Mouse (Mus musculus) kidney, postnatal 0 days (tissue): ENCODE data around the gene Camk2d. TPM values are rescaled to one million over a fixed set of nuclear protein-coding genes. Genes with fewer than 3 reads are reported as not detected.

ENCODE experiments used
- ATAC-seq: fragments of 200-750 bp; cut with Nextera tagmentation; replicated peaks from 2 replicates; pipeline ENCODE4 v1.8.0; 2017; ENCODE audit warnings: low read depth, moderate number of reproducible peaks, moderate TSS enrichment, moderate library complexity; ENCODE audit not compliant: low FRiP score
- DNase-seq: peaks from one replicate; pipeline ENCODE4 v3.0.0-alpha.2; 2016; ENCODE audit warnings: low spot score
- H3K27ac ChIP-seq: fragments of 300-500 bp; sonication (generic); 2 replicates; pipeline ENCODE4 v1.5.1; 2014; ENCODE audit warnings: mild to moderate bottlenecking
- H3K27me3 ChIP-seq: fragments of 300-500 bp; sonication (generic); 2 replicates; pipeline ENCODE4 v1.6.1; 2014; ENCODE audit warnings: low read length, mixed read lengths; ENCODE audit not compliant: insufficient read depth
- H3K36me3 ChIP-seq: fragments of 300-500 bp; sonication (generic); 2 replicates; pipeline ENCODE4 v1.6.1; 2014; ENCODE audit warnings: low read length, mixed read lengths; ENCODE audit not compliant: insufficient read depth
- H3K4me1 ChIP-seq: fragments of 300-500 bp; sonication (generic); replicated peaks from 2 replicates; pipeline ENCODE4 v1.6.1; 2014; ENCODE audit warnings: antibody characterized with exemption, low read length, mixed read lengths; ENCODE audit not compliant: insufficient read depth
- H3K4me2 ChIP-seq: fragments of 300-500 bp; sonication (generic); 2 replicates; pipeline ENCODE4 v1.6.1; 2014; ENCODE audit warnings: mild to moderate bottlenecking, low read length, moderate library complexity, mixed read lengths
- H3K4me3 ChIP-seq: fragments of 300-500 bp; sonication (generic); replicated peaks from 2 replicates; pipeline ENCODE4 v1.5.1; 2014; ENCODE audit warnings: low read depth, low read length
- H3K9ac ChIP-seq: fragments of 300-500 bp; sonication (generic); 2 replicates; pipeline ENCODE4 v1.6.1; 2014; ENCODE audit warnings: low read depth, low read length
- H3K9me3 ChIP-seq: fragments of 300-500 bp; sonication (generic); replicated peaks from 2 replicates; pipeline ENCODE4 v1.6.1; 2016; ENCODE audit warnings: low read length, inconsistent platforms, mixed read lengths
- CTCF ChIP-seq: IDR thresholded peaks from 2 replicates; pipeline ENCODE4 v1.5.1; 2016; ENCODE audit warnings: antibody characterized with exemption, low read depth, mild to moderate bottlenecking, moderate library complexity
- WGBS: fragments of 180-500 bp; shearing (Covaris S2); extraction: QIAGEN DNeasy Blood & Tissue Kit; methylation state at CpG from one replicate; pipeline ENCODE4 v1.1.7; 2014; 5-methylcytosine and 5-hydroxymethylcytosine counted together
- polyA plus RNA-seq: library from polyadenylated mRNA; unstranded; fragments of >200 nt; fragmentation: Nextera tagmentation; extraction: Ambion mirVana; gene quantifications from 2 replicates; pipeline ENCODE4 v1.2.1, GENCODE M21; 2015

Gene Camk2d
- polyA plus RNA-seq, 1 experiment from 2014 or later = 28.3 TPM

DNA sequence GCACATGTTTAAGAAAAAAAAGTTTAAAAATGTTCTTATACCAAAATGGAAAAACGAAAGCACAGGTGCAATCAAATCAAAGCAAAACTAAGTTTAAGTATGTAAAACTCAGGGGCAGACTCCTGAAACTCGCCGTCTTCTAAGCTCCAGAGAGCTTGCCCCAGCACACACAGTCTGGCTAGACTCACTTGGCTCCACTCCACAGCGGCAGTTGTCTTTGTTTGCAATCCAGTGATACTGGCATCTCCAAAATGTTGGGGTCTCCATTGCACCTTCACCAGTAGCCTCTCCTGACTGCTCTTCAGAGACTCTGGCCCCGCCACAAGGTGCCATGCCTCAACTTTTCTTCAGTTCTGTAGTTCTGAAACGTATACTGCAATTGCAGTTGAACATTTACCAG is 24.1 kb downstream of the Camk2d start:
- WGBS = 90% methylated on average over 6 of the region's 6 CpGs
- Histone ChIP-seq H3K36me3 (no peaks in the 10 kb centered on the region), H3K4me3 (no peak overlapping the region), H3K9me3 (no peaks in the 10 kb centered on the region), H3K4me2 (no peak overlapping the region), H3K4me1 (no peaks in the 10 kb centered on the region), H3K27ac (no peak overlapping the region), H3K9ac (no peak overlapping the region), H3K27me3 (no peaks in the 10 kb centered on the region)
- DNase-seq (no peak), ATAC-seq (no peak)
- no peak for TF ChIP-seq CTCF

DNA sequence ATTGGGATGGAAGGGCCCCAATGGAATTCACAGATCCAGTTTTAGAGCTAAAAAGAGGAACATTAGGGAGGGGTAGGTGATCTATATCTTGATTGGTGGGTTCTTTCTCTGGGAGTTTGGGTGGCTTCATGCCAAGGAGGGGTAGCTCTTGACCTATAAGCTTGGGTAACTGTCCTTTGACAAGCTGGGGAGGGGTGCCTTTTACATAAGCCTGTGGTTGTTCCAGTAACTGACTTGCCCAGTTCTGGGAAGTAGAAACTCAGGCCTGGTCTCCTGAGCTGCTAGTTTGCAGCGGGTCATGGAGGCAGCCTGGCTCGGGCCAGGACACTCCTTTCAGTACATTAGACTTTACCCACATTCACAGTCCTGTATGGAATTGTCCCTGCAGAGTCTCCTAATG is 26.4 kb downstream of the Camk2d start:
- Histone ChIP-seq H3K4me1 (no peaks in the 10 kb centered on the region), H3K9me3 (no peaks in the 10 kb centered on the region), H3K27me3 (no peaks in the 10 kb centered on the region), H3K27ac (no peak overlapping the region), H3K4me2 (no peak overlapping the region), H3K36me3 (no peaks in the 10 kb centered on the region), H3K9ac (no peak overlapping the region), H3K4me3 (no peak overlapping the region)
- TF ChIP-seq CTCF = no peak
- WGBS = 92% methylated on average over 2 of the region's 2 CpGs
- ATAC-seq = no peak
- DNase-seq = no peak

DNA sequence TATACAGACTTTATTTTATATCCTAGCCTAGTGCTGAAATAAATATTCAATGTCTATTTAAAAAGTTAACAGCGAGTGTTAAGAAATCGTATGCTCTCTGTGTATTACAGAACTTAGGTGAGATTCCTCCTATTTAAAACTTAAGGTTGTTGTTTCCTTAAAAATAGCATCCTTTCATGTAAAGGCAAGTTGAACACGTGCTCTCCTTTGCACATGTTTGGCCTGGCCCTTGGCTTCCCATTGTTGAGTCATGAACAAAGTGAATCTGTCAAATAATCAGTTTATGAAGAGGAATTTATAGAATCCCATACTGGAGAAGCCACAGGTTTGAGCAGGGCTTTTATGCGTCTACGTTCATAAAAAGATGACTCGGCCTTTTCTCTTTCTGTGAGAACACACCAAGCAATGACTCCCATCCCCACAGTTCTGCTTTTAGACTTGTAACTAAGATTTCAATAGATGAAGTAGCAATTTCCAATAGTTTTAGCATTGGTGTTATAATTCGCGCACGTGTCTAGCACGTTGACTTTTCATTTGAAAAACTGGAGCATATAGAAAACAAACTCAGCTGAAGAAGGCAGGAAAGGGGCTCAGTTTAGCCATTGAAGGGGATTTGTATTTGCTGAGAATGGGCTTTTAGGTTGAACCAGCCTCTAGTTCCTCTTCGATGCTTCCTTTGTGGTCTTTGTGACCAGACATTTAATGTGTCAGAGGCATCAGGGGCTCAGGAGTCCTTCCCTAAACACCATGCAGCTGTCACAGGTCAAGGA is 29.1 kb downstream of the Camk2d start:
- H3K36me3 ChIP-seq = no peaks in the 10 kb centered on the region
- TF ChIP-seq CTCF = no peak
- 91% methylated on average over 11 of the region's 11 CpGs for WGBS
- no peaks in the 10 kb centered on the region for H3K27me3 ChIP-seq
- H3K27ac ChIP-seq = no peak overlapping the region
- DNase-seq (no peak), ATAC-seq (no peak)
- H3K4me1 ChIP-seq = no peaks in the 10 kb centered on the region
- H3K9me3 ChIP-seq = no peaks in the 10 kb centered on the region
- no peak overlapping the region for H3K4me3 ChIP-seq
- H3K9ac ChIP-seq = no peak overlapping the region
- no peak overlapping the region for H3K4me2 ChIP-seq

DNA sequence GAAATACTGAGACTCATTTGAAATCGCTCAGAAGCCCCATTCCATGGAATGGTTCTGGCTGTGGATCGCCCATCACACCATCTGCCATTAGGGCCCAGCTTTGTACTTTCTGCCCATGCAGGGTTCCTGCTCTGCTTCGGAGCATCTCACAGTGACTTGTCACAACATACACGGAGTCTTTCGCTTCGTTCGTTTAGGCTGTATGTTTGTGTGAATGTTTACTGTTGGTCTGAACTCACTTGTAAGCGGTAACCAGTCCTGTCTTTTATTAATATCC is 29.6 kb downstream of the Camk2d start:
- no peak for TF ChIP-seq CTCF
- no peak for DNase-seq
- H3K4me2 ChIP-seq = no peak overlapping the region
- H3K4me1 ChIP-seq = no peaks in the 10 kb centered on the region
- no peaks in the 10 kb centered on the region for H3K27me3 ChIP-seq
- H3K9ac ChIP-seq = no peak overlapping the region
- no peaks in the 10 kb centered on the region for H3K9me3 ChIP-seq
- H3K27ac ChIP-seq = no peak overlapping the region
- H3K4me3 ChIP-seq = no peak overlapping the region
- H3K36me3 ChIP-seq = no peaks in the 10 kb centered on the region
- no peak for ATAC-seq
- 93% methylated on average over 8 of the region's 8 CpGs for WGBS

GRCm38 (mm10) chr3:126627968-126628367 is 31.9 kb downstream of the Camk2d start:
- 86% methylated on average over 4 of the region's 4 CpGs for WGBS
- Histone ChIP-seq H3K4me3 (no peak overlapping the region), H3K4me2 (no peak overlapping the region), H3K4me1 (no peaks in the 10 kb centered on the region), H3K27ac (no peak overlapping the region), H3K9ac (no peak overlapping the region), H3K36me3 (no peaks in the 10 kb centered on the region), H3K9me3 (no peaks in the 10 kb centered on the region), H3K27me3 (no peaks in the 10 kb centered on the region)
- ATAC-seq = no peak
- TF ChIP-seq CTCF = no peak
- no peak for DNase-seq

DNA sequence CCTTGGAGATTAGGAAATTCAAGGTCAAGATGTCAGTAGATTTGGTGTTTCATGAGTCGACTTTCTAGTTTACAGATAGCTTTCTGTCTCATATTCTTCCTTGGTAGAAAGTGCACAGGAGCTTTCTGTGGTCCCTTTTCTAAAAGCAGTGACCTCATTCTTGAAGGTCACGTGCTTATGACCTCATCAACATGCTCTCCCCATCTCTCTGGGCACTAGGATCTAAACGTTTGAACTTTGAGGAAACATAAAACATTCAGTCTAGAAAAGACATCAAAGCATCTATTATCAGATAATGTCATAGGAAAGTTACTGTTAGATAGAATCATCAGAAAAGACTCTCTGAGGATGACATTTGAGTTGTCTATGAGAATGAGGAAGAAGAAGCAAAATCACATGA is 32.3 kb downstream of the Camk2d start:
- Histone ChIP-seq H3K9ac (no peak overlapping the region), H3K4me1 (no peaks in the 10 kb centered on the region), H3K36me3 (no peaks in the 10 kb centered on the region), H3K4me2 (no peak overlapping the region), H3K9me3 (no peaks in the 10 kb centered on the region), H3K27me3 (no peaks in the 10 kb centered on the region), H3K27ac (no peak overlapping the region), H3K4me3 (no peak overlapping the region)
- 41% methylated on average over 3 of the region's 3 CpGs for WGBS
- DNase-seq = no peak
- TF ChIP-seq CTCF = no peak
- no peak for ATAC-seq

DNA sequence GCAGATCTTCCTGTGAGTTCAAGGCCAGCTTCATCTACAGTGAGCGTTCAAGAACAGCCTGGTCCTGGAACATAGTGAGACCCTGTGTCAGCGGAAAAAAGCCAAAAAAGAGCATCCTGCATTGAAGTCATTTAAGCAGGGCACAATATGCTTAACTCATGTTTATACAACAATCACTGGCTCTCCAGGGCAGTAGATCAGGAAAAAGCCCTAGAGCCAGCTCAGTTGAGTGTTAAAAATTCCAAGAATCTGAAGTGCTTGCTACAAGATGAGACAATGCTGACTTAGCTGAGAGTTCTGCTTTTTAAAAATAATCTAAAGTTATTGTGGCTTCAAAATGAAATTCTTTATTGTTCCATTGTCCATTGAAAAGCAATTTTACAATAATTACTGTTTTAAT is 32.9 kb downstream of the Camk2d start:
- H3K4me2 ChIP-seq = no peak overlapping the region
- ATAC-seq (no peak), DNase-seq (no peak)
- H3K4me3 ChIP-seq = no peak overlapping the region
- 89% methylated on average over 2 of the region's 2 CpGs for WGBS
- no peaks in the 10 kb centered on the region for H3K4me1 ChIP-seq
- H3K9me3 ChIP-seq = no peaks in the 10 kb centered on the region
- H3K9ac ChIP-seq = no peak overlapping the region
- no peak overlapping the region for H3K27ac ChIP-seq
- TF ChIP-seq CTCF = no peak
- no peaks in the 10 kb centered on the region for H3K36me3 ChIP-seq
- H3K27me3 ChIP-seq = no peaks in the 10 kb centered on the region
